Mouse (Mus musculus): ENCODE data around the gene Hivep3. TPM values are rescaled to one million over a fixed set of nuclear protein-coding genes. Genes with fewer than 3 reads are reported as not detected.

Hivep3 gene
- total and polyA plus RNA-seq, 2 experiments, result 0.95 to 1.5 TPM

GRCm38 (mm10) chr4:119897054-119897855 is 163.7 kb downstream of the Hivep3 start:
- Histone ChIP-seq H3K27ac (replicated peaks; ENCODE audit: insufficient read depth, low read depth, low read length) (no peak overlapping the region), H3K36me3 (ENCODE audit: control insufficient read depth, insufficient read depth, low read length) (no peaks in the 10 kb centered on the region), H3K27me3 (ENCODE audit: control insufficient read depth, insufficient read depth, low read length) (no peaks in the 10 kb centered on the region), H3K9ac (ENCODE audit: low read depth, low read length) (no peak overlapping the region), H3K4me1 (ENCODE audit: control insufficient read depth, insufficient read depth, low read length) (peaks cover 3% of the 10 kb centered on the region; the same call in 1 of the 2 replicates), H3K4me3 (ENCODE audit: insufficient read depth, low read depth, low read length) (no peak overlapping the region), H3K79me2 (ENCODE audit: control insufficient read depth, insufficient read depth, low read length) (no peaks in the 10 kb centered on the region)
- WGBS, result 70% methylated on average over 6 of the region's 6 CpGs
- DNase-seq (ENCODE audit: extremely low read depth, low read depth, low spot score), result no peak
- TF ChIP-seq POLR2A (IDR thresholded peaks at IDR 0.05; ENCODE audit: extremely low read depth, insufficient read depth, low read length) (no peak), CTCF (IDR thresholded peaks at IDR 0.05; ENCODE audit: low read depth, low read length) (no peak)

- Histone ChIP-seq H3K79me2 (ENCODE audit: control insufficient read depth, insufficient read depth, low read length) (no peaks in the 10 kb centered on the region), H3K4me3 (ENCODE audit: insufficient read depth, low read depth, low read length) (no peak overlapping the region), H3K36me3 (ENCODE audit: control insufficient read depth, insufficient read depth, low read length) (no peaks in the 10 kb centered on the region), H3K27ac (replicated peaks; ENCODE audit: insufficient read depth, low read depth, low read length) (no peak overlapping the region), H3K4me1 (ENCODE audit: control insufficient read depth, insufficient read depth, low read length) (no peaks in the 10 kb centered on the region), H3K9ac (ENCODE audit: low read depth, low read length) (no peak overlapping the region), H3K27me3 (ENCODE audit: control insufficient read depth, insufficient read depth, low read length) (no peaks in the 10 kb centered on the region)
- no peak for DNase-seq (ENCODE audit: extremely low read depth, low read depth, low spot score)
- TF ChIP-seq POLR2A (IDR thresholded peaks at IDR 0.05; ENCODE audit: extremely low read depth, insufficient read depth, low read length) (no peak), CTCF (IDR thresholded peaks at IDR 0.05; ENCODE audit: low read depth, low read length) (no peak)
- 74% methylated on average over 16 of the region's 16 CpGs for WGBS
Observed at GRCm38 (mm10) chr4:119901556-119902491, 168.2 kb downstream of the Hivep3 start.

- no peak for DNase-seq (ENCODE audit: extremely low read depth, low read depth, low spot score)
- H3K27ac ChIP-seq (replicated peaks; ENCODE audit: insufficient read depth, low read depth, low read length), result no peak overlapping the region
- H3K79me2 ChIP-seq (ENCODE audit: control insufficient read depth, insufficient read depth, low read length), result no peaks in the 10 kb centered on the region
- H3K4me1 ChIP-seq (ENCODE audit: control insufficient read depth, insufficient read depth, low read length), result no peaks in the 10 kb centered on the region
- no peak for TF ChIP-seq CTCF (IDR thresholded peaks at IDR 0.05; ENCODE audit: low read depth, low read length)
- no peak for TF ChIP-seq POLR2A (IDR thresholded peaks at IDR 0.05; ENCODE audit: extremely low read depth, insufficient read depth, low read length)
- no peaks in the 10 kb centered on the region for H3K27me3 ChIP-seq (ENCODE audit: control insufficient read depth, insufficient read depth, low read length)
- H3K9ac ChIP-seq (ENCODE audit: low read depth, low read length), result no peak overlapping the region
- no peaks in the 10 kb centered on the region for H3K36me3 ChIP-seq (ENCODE audit: control insufficient read depth, insufficient read depth, low read length)
- H3K4me3 ChIP-seq (ENCODE audit: insufficient read depth, low read depth, low read length), result no peak overlapping the region
Observed at GRCm38 (mm10) chr4:119903328-119903727, 169.7 kb downstream of the Hivep3 start.

GRCm38 (mm10) chr4:119903806-119904205 is 170.2 kb downstream of the Hivep3 start:
- no peaks in the 10 kb centered on the region for H3K4me1 ChIP-seq (ENCODE audit: control insufficient read depth, insufficient read depth, low read length)
- 44% methylated on average over 1 of the region's 1 CpGs for WGBS
- H3K4me3 ChIP-seq (ENCODE audit: insufficient read depth, low read depth, low read length), result no peak overlapping the region
- no peaks in the 10 kb centered on the region for H3K27me3 ChIP-seq (ENCODE audit: control insufficient read depth, insufficient read depth, low read length)
- H3K27ac ChIP-seq (replicated peaks; ENCODE audit: insufficient read depth, low read depth, low read length), result no peak overlapping the region
- TF ChIP-seq CTCF (IDR thresholded peaks at IDR 0.05; ENCODE audit: low read depth, low read length) (no peak), POLR2A (IDR thresholded peaks at IDR 0.05; ENCODE audit: extremely low read depth, insufficient read depth, low read length) (no peak)
- no peak overlapping the region for H3K9ac ChIP-seq (ENCODE audit: low read depth, low read length)
- H3K79me2 ChIP-seq (ENCODE audit: control insufficient read depth, insufficient read depth, low read length), result no peaks in the 10 kb centered on the region
- DNase-seq (ENCODE audit: extremely low read depth, low read depth, low spot score), result no peak
- no peaks in the 10 kb centered on the region for H3K36me3 ChIP-seq (ENCODE audit: control insufficient read depth, insufficient read depth, low read length)

- Histone ChIP-seq H3K4me1 (ENCODE audit: control insufficient read depth, insufficient read depth, low read length) (no peaks in the 10 kb centered on the region), H3K9ac (ENCODE audit: low read depth, low read length) (no peak overlapping the region), H3K27ac (replicated peaks; ENCODE audit: insufficient read depth, low read depth, low read length) (no peak overlapping the region), H3K79me2 (ENCODE audit: control insufficient read depth, insufficient read depth, low read length) (no peaks in the 10 kb centered on the region), H3K36me3 (ENCODE audit: control insufficient read depth, insufficient read depth, low read length) (no peaks in the 10 kb centered on the region), H3K4me3 (ENCODE audit: insufficient read depth, low read depth, low read length) (no peak overlapping the region), H3K27me3 (ENCODE audit: control insufficient read depth, insufficient read depth, low read length) (no peaks in the 10 kb centered on the region)
- DNase-seq (ENCODE audit: extremely low read depth, low read depth, low spot score), result no peak
- TF ChIP-seq POLR2A (IDR thresholded peaks at IDR 0.05; ENCODE audit: extremely low read depth, insufficient read depth, low read length), result no peak
- no peak for TF ChIP-seq CTCF (IDR thresholded peaks at IDR 0.05; ENCODE audit: low read depth, low read length)
- 88% methylated on average over 4 of the region's 4 CpGs for WGBS
Observed at GRCm38 (mm10) chr4:119904296-119904695, 170.7 kb downstream of the Hivep3 start.
